Mouse (Mus musculus): ENCODE measurements at regions not wholly inside any gene's neighbourhood (a gene's known extent, or its start where the extent isn't known, plus 50 kb on each side); places are given as distances from the start of the nearest gene placed in this dataset.
A peak's percentile ranks its signal among the peaks of the same experiment; 100 is the strongest.

DNA sequence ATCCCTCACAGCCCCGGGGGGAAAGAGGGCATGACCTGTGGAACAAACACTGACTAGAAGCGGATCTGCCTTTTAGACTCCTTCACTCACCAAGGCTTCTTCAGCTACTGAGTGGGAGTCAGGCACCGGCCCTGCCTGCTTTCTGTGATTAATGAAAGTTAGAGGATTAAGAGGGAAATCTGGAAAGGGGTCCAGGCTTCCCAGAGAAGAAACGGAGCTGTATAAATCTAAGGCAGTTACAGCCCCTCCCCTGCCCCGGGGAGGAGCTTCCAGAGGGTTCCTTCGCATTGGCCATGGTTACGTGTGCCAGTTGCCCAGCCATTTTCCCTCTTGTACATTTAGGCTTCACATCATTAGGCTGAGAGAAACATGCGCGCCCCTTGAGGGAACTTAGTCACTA is 113.6 kb upstream of the Prox1 start:
- H3K36me3 ChIP-seq, result no peaks in the 10 kb centered on the region
- no peak overlapping the region for H3K4me3 ChIP-seq
- WGBS, result 64% methylated on average over 9 of the region's 9 CpGs
- 0 out of 2 replicates have a peak, but pooled peaks cover 5% of the 10 kb centered on the region for H3K4me1 ChIP-seq
- no peak overlapping the region for H3K9ac ChIP-seq
- ATAC-seq (ENCODE audit: low FRiP score, low read depth), result no peak
- no peak overlapping the region for H3K27ac ChIP-seq
- H3K27me3 ChIP-seq, result peaks cover 17% of the 10 kb centered on the region
- no peaks in the 10 kb centered on the region for H3K9me3 ChIP-seq
- H3K4me2 ChIP-seq (replicated peaks), result no peak overlapping the region

DNA sequence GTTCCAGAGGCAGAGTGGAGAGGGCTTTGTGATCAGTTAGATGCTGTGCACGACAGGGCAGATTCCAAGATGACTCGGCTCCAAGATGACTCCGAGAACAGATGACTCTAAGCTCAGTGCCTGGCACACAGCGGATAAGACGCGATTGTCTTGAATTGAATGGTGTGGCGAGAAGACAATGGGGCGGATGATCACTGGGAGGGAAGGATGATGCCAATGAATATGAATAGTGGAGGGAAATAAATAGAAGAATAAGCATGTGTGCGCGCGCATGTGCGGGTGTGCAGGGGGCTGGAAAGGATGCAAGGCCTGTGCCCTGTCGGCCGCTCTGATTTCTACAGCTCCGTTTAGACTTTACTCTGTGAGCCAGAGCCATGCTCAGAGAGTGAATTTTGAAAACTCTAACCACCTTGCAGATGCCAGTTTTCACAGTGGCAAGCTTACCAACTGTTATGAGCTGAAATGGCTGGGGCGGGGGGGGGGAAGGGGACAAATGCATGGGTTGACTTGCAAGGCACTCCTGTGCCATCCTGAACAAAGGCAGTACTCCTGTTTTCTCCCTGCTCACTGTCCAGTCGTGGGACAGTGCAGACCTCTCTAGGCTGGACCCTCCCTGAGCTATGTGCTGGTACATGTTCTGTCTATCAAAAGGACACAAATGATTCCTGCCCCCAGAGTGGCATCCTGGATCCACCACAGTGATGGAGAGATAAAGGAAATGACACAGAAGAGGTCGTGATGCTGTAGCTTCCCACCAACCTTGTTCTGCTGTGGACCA is 109.8 kb upstream of the Prox1 start:
- no peak overlapping the region for H3K4me2 ChIP-seq (replicated peaks)
- peaks cover 10% of the 10 kb centered on the region; the same call in 1 of the 2 replicates for H3K27me3 ChIP-seq
- no peak overlapping the region for H3K4me3 ChIP-seq
- 0 out of 2 replicates have a peak, but pooled peaks cover 5% of the 10 kb centered on the region for H3K4me1 ChIP-seq
- H3K9me3 ChIP-seq, result no peaks in the 10 kb centered on the region
- 94% methylated on average over 18 of the region's 18 CpGs for whole genome bisulfite sequencing
- H3K36me3 ChIP-seq, result no peaks in the 10 kb centered on the region
- H3K27ac ChIP-seq, result no peak overlapping the region
- no peak for ATAC-seq (ENCODE audit: low FRiP score, low read depth)
- no peak overlapping the region for H3K9ac ChIP-seq

DNA sequence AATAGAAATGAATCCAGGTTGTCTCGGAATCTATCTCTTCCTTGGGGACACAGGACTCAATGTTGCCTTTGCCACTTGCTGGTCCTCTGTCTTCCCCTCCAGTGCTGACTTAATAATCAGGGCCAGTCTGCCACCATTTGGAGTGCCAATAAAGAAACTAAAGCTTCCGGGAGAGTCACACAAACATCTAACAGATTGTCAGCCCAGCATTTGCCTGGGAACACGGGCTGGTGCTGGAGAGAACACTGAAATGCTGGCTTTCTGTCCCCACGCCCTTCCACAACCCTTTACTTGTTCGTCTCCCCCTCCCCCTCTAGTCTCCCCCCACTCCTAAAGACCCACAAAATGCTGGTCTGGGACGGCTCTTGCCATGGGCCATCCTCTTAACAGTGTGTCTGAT is 104.4 kb upstream of the Prox1 start:
- Histone ChIP-seq H3K4me3 (no peak overlapping the region), H3K27me3 (peaks cover 10% of the 10 kb centered on the region; the same call in 1 of the 2 replicates), H3K9ac (no peak overlapping the region), H3K36me3 (no peaks in the 10 kb centered on the region), H3K4me1 (0 out of 2 replicates have a peak, but pooled peaks cover 6% of the 10 kb centered on the region), H3K27ac (no peak overlapping the region), H3K4me2 (replicated peaks) (no peak overlapping the region), H3K9me3 (no peaks in the 10 kb centered on the region)
- ATAC-seq (ENCODE audit: low FRiP score, low read depth), result no peak
- 59% methylated on average over 6 of the region's 6 CpGs for WGBS

DNA sequence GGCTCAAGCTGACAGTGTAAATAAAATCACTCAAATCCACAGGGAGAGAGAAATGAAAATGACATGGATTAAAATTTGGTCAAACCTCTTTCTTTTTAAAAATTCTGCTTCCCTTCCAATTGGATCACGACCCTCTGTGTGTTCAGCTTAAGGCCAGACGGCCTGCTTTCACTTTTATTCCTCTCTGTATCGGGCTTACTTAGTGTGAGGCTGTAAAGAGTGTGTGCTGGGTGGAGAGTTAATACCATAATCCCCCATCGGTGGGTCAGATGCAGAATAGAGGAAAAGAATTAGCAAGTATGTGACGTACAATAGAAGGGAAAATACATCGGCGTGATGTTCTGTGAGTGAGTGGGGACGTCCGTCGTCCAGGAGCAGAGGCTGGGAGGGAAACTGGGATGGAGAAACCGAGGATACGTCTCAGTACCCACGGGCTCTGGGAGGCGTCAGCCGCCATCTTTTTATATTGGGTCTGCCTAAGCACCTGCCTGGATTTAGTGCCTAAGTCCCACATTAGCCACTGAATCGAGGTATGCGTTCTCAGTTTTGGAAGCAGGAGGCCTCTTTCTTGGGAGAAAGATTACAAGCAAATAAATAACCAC is 100.4 kb upstream of the Prox1 start:
- WGBS, result 62% methylated on average over 17 of the region's 17 CpGs
- 0 out of 2 replicates have a peak, but pooled peaks cover 3% of the 10 kb centered on the region for H3K27me3 ChIP-seq
- no peak for ATAC-seq (ENCODE audit: low FRiP score, low read depth)
- H3K4me2 ChIP-seq (replicated peaks), result no peak overlapping the region
- 0 out of 2 replicates have a peak, but pooled peaks cover 6% of the 10 kb centered on the region for H3K4me1 ChIP-seq
- no peaks in the 10 kb centered on the region for H3K9me3 ChIP-seq
- no peaks in the 10 kb centered on the region for H3K36me3 ChIP-seq
- no peak overlapping the region for H3K9ac ChIP-seq
- no peak overlapping the region for H3K4me3 ChIP-seq
- H3K27ac ChIP-seq, result no peak overlapping the region

DNA sequence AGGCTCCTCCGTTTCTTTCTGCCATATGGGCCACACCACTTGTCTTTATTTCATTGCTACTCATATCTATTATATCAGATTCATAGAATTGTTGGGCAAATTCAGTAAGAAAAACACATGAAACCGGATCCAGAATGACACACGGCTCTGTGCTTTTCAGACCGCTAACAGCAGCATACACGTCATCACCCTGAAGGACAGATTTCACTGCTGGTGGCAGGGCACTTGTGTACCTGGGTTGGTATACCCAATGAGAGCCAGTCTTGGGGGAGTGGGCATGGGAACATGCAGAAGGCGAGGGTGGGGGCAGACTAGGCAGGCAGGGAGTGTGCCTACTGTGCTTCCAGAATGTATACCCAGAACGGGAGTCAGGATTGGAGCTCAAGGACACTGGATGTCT is 98.7 kb upstream of the Prox1 start:
- no peak overlapping the region for H3K27ac ChIP-seq
- ATAC-seq (ENCODE audit: low FRiP score, low read depth), result no peak
- 0 out of 2 replicates have a peak, but pooled peaks cover 10% of the 10 kb centered on the region for H3K4me1 ChIP-seq
- H3K36me3 ChIP-seq, result no peaks in the 10 kb centered on the region
- H3K9me3 ChIP-seq, result no peaks in the 10 kb centered on the region
- no peak overlapping the region for H3K9ac ChIP-seq
- no peak overlapping the region for H3K4me2 ChIP-seq (replicated peaks)
- 81% methylated on average over 7 of the region's 7 CpGs for WGBS
- peaks cover 9% of the 10 kb centered on the region for H3K27me3 ChIP-seq
- H3K4me3 ChIP-seq, result no peak overlapping the region

DNA sequence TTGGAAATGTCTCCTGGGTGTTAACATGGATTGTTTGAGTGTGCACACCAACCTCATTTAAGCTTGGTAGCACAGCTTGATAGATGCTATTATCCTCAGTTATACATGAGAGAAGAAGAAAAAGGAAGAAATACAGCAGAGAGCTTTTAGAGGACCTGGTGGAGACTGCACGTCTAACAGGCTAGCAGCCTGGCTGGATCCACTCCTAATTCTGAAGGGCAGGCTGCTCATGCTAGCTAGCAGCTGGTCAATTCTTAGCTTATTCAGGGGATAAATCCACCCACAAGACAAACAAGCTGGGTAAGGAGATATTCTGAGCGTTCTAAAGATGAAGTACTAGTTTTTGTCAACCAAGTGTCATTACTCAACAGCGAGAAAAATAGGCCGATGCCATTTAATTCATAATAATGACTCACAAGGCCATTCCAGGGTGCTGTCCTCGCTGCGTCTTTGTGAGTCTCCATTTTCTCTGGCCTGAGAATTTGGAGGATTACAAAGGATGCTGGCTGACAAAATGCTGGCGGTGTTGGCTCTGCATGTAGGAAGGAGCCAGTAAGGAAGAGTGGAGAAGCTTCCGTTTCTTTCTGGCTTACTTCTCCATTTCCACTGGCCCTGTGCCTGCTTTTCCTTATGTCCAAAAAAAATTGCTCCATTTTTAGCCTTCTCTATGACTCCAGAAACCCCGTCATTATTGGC is 94.7 kb upstream of the Prox1 start:
- peaks cover 22% of the 10 kb centered on the region for H3K27me3 ChIP-seq
- H3K4me3 ChIP-seq, result no peak overlapping the region
- H3K9ac ChIP-seq, result no peak overlapping the region
- H3K36me3 ChIP-seq, result no peaks in the 10 kb centered on the region
- WGBS, result 87% methylated on average over 9 of the region's 9 CpGs
- ATAC-seq (ENCODE audit: low FRiP score, low read depth), result no peak
- H3K27ac ChIP-seq, result no peak overlapping the region
- H3K9me3 ChIP-seq, result no peaks in the 10 kb centered on the region
- peaks cover 6% of the 10 kb centered on the region; the same call in 1 of the 2 replicates for H3K4me1 ChIP-seq
- H3K4me2 ChIP-seq (replicated peaks), result no peak overlapping the region

DNA sequence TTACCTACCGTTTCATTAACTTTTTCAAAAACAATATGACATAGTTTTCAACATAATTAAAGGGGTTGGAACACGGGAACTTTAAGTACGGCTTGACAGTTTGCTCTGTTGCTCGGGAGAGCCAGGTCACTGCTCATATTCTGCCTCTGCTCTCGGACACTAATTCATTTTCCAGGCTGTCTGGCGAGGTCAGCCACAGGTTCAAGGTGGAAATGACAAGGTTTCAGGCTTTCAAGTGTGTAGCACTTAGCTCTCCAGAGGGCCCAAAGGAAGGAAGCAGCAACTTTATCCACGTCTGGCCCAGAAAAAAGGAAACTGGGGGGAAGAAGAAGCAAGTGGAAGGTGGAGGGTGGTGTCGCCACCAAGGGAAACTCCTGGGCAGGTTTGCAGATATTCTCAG is 94.0 kb upstream of the Prox1 start:
- ATAC-seq (ENCODE audit: low FRiP score, low read depth), result no peak
- 32% methylated on average over 8 of the region's 8 CpGs for WGBS
- H3K4me3 ChIP-seq, result no peak overlapping the region

DNA sequence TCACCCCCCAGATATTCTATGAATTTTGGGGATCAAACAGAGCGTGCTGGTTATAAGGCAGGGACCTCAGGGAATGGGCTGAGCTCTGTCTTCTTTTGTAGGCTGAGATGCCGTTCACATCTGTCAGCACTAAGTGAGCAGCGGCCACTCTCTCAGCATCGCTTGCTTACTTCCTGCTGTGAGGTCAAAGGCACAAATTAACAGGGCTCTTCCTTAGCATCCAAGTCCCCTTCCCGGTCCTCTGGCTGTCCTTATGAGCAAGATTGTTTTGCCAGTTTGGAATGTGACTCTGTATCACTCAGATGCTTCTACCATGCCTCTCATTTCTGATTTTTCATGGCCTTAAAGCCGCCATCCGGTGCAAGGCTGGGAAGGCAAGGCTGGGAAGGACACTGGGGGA is 93.1 kb upstream of the Prox1 start:
- Histone ChIP-seq H3K27ac (no peak overlapping the region), H3K9ac (no peak overlapping the region), H3K4me3 (no peak overlapping the region), H3K4me2 (replicated peaks) (no peak overlapping the region), H3K4me1 (peaks cover 6% of the 10 kb centered on the region; the same call in 1 of the 2 replicates), H3K9me3 (no peaks in the 10 kb centered on the region), H3K27me3 (peaks cover 21% of the 10 kb centered on the region), H3K36me3 (no peaks in the 10 kb centered on the region)
- 31% methylated on average over 7 of the region's 7 CpGs for WGBS
- no peak for ATAC-seq (ENCODE audit: low FRiP score, low read depth)

More for the DNA sequence above, 94.0 kb upstream of the Prox1 start:
- Histone ChIP-seq H3K27ac (no peak overlapping the region), H3K4me2 (replicated peaks) (no peak overlapping the region), H3K36me3 (no peaks in the 10 kb centered on the region), H3K9ac (no peak overlapping the region), H3K27me3 (peaks cover 24% of the 10 kb centered on the region), H3K4me1 (peaks cover 6% of the 10 kb centered on the region; the same call in 1 of the 2 replicates), H3K9me3 (no peaks in the 10 kb centered on the region)

DNA sequence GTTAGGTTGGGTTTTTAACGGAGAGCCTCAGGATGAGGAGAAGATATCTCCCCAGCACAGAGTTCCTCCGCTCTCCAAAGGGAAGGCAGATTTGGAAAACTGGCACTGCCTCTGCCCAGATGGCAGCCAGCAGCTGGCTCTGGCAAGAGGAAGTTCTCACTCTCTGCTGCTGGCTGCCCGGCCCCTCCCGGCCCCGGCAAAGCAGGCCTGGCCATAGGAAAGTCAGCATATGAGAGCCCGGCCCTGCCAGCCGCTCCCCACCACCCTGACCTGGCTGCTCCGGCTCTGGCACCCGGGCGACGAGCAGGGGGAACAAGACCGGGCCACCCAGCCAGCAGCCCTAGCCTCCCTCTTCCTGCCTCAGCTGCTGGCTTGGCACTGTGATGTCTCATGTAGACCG is 89.1 kb upstream of the Prox1 start:
- no peak overlapping the region for H3K27ac ChIP-seq
- H3K9me3 ChIP-seq, result no peaks in the 10 kb centered on the region
- 89% methylated on average over 13 of the region's 13 CpGs for WGBS
- no peak overlapping the region for H3K4me2 ChIP-seq (replicated peaks)
- no peaks in the 10 kb centered on the region for H3K36me3 ChIP-seq
- H3K4me1 ChIP-seq, result peaks cover 2% of the 10 kb centered on the region; the same call in 1 of the 2 replicates
- no peak overlapping the region for H3K4me3 ChIP-seq
- peaks cover 19% of the 10 kb centered on the region for H3K27me3 ChIP-seq
- H3K9ac ChIP-seq, result no peak overlapping the region
- no peak for ATAC-seq (ENCODE audit: low FRiP score, low read depth)

DNA sequence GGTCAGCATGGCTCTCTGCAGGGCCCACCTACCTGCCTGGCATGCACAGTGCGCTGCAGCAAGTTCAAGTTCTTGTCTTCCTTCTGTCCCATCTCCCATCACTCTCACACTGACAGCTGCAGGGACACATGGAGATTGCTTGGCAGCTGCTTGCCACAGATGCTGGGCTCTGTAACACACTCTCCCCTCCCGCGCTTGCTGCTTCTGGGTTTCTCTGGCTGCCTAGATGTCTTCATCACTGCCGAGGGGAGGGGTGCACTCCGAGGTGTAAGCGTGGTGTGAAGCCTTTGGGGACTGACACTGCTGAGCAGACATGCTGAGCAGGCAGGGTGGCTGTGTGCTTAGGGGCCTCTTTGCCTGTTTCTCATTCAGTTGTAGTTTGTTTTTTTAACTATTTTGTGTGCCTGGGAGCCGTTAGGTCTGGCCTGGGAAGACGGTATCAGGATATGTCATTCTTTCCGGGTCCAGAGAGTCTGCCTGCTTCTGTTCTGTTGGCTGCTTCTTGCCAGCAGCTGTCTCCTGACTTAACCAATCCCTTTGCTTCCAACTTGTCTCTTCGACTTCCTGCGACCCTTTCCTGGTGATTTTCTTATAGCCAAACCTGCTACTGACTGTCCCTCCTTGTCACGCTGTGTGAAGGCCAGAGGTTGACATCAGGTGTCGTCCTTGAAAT is 80.2 kb upstream of the Prox1 start:
- peak; percentile 80 for ATAC-seq (ENCODE audit: low FRiP score, low read depth)
- peaks cover 4% of the 10 kb centered on the region for H3K9me3 ChIP-seq
- 34% methylated on average over 13 of the region's 13 CpGs for WGBS

DNA sequence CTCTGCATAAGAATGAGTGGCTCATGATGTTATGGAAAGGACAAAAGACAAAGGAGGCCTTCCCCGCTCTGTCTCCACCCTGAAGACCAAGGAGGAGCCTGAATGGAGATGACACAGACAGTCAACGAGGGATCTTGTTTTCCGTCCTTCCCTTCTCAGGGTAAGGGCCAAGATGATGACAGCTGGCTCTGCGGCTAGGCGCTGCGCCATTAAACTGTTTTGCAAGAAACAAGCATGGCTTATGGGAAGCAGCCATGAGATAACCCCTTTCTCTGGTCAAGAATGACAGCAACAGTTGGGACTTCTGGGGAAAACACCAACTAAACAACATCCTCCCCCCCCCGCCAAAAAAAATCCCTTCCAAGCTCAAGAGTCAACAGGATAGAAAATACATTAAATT is 72.0 kb upstream of the Prox1 start:
- H3K27ac ChIP-seq, result no peak overlapping the region
- ATAC-seq (ENCODE audit: low FRiP score, low read depth), result no peak

More for the DNA sequence above, 80.2 kb upstream of the Prox1 start:
- H3K9ac ChIP-seq, result no peak overlapping the region; the same call in 1 of the 2 replicates
- no peak overlapping the region for H3K4me3 ChIP-seq
- peak overlapping the region; percentile 32 for H3K4me2 ChIP-seq (replicated peaks)
- 0 out of 2 replicates have a peak, but pooled peaks cover 4% of the 10 kb centered on the region for H3K27me3 ChIP-seq
- H3K27ac ChIP-seq, result no peak overlapping the region
- H3K4me1 ChIP-seq, result peaks cover 8% of the 10 kb centered on the region; the same call in 1 of the 2 replicates
- H3K36me3 ChIP-seq, result no peaks in the 10 kb centered on the region

More for the DNA sequence above, 72.0 kb upstream of the Prox1 start:
- Histone ChIP-seq H3K4me2 (replicated peaks) (no peak overlapping the region), H3K4me1 (no peaks in the 10 kb centered on the region), H3K9ac (no peak overlapping the region), H3K27me3 (peaks cover 18% of the 10 kb centered on the region), H3K36me3 (no peaks in the 10 kb centered on the region), H3K4me3 (no peak overlapping the region), H3K9me3 (no peaks in the 10 kb centered on the region)
- 89% methylated on average over 7 of the region's 7 CpGs for WGBS
